Mouse (Mus musculus): ENCODE measurements around the gene Sgms1. TPM values are rescaled to one million over a fixed set of nuclear protein-coding genes. Genes with fewer than 3 reads are reported as not detected.

Gene Sgms1
- polyA plus RNA-seq, 1 experiment from 2014 or later, result 43.0 TPM

DNA sequence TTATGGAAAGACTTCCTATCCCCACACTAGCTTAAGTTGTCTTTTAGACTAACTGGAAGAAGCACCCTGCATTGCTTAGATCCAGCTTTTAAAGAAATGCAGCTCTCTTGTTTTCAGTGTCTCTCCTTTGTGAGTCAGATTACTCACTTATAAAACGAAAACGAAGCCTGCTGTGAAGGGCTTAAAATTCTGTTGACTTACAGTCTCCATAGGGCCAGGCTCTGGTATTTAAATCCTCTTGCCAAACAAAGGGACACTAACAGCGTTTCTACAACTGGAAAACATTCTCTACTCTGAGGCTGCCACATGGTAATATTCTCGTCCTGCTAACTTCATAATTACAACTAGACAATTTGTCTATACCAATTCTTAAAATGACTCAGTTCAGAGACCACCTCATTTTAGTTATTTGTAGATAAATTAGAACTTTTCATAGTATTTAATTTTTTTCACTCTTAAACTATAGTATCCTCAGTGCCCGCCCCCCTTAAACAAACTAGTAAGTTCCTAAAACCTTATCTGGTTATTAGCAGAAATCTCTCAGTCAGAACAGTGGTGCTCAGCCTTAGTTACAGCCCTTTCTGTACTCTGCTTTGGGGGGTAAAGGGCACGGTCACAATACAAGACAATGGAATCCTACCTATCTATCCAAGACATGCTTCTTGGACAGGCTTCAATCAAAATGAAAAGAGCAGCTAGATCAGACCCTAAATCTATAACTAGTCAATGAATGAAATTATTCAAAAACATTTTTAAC, 133.9 kb downstream of the Sgms1 start:
- no peak for ATAC-seq (ENCODE audit: insufficient read depth, low FRiP score)
- H3K27me3 ChIP-seq (ENCODE audit: control insufficient read depth, insufficient read depth, low read length), result no peaks in the 10 kb centered on the region
- H3K27ac ChIP-seq (ENCODE audit: low read length), result no peak overlapping the region
- H3K4me3 ChIP-seq (replicated peaks; ENCODE audit: low read length), result no peak overlapping the region
- H3K9me3 ChIP-seq (replicated peaks; ENCODE audit: control insufficient read depth, low read length), result no peaks in the 10 kb centered on the region
- H3K4me1 ChIP-seq (ENCODE audit: control insufficient read depth, insufficient read depth, low read length), result no peaks in the 10 kb centered on the region; the same call in 1 of the 2 replicates
- no peaks in the 10 kb centered on the region for H3K36me3 ChIP-seq (ENCODE audit: control insufficient read depth, insufficient read depth, low read length)
- H3K4me2 ChIP-seq (ENCODE audit: low read depth, low read length), result no peak overlapping the region
- H3K9ac ChIP-seq (ENCODE audit: low read length), result no peak overlapping the region
- WGBS, result 56% methylated on average over 6 of the region's 6 CpGs

DNA sequence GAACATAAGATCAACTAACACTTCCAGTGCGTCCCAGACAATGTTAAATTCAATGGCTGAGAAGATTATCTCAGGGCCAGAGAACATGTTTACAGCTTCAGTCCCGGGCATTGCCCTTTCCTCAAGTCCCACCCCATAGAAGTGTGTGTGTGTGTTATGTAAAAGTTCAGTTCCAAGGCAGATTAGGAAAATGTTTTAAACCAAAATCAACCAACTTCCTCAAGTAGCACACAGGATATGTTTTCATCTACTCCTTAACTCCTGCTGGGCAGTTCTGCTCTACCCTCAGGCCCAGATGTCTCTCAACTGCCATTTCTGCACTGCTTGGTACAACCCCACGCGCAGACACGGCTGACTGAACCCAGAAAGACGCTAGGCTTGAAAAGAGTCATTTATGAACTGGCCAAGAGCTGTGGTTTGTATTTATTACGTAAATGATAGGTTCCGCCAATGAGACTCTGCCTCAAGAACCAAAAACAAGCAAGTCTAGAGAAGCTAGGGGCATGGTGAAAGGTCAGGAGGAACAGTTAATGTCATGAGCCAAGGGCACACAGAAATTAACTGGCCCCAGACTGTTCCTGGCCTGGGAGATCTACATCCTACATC, 134.7 kb downstream of the Sgms1 start:
- 65% methylated on average over 8 of the region's 8 CpGs for WGBS

DNA sequence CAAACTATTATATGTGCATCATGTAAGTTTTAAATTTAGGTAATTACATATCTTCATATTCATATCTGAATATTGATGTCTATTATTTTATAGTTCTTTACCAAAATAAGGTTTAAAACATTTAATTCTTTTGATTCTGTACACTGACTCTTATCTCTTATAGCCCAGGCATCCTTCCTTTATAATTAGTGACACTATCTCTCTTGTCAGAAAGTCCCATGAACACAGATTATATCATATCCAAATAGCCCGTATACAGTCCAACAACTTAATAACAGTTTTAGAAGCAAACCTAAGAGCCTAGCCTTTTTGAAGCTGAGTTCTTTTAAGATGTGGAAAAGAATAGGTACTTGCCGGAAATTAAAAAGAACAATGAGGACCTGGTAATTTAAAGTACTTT, 135.3 kb downstream of the Sgms1 start:
- H3K27me3 ChIP-seq (ENCODE audit: control insufficient read depth, insufficient read depth, low read length), result no peaks in the 10 kb centered on the region
- WGBS, result 86% methylated on average over 2 of the region's 2 CpGs
- H3K9ac ChIP-seq (ENCODE audit: low read length), result no peak overlapping the region
- H3K4me1 ChIP-seq (ENCODE audit: control insufficient read depth, insufficient read depth, low read length), result no peaks in the 10 kb centered on the region; the same call in 1 of the 2 replicates
- no peaks in the 10 kb centered on the region for H3K9me3 ChIP-seq (replicated peaks; ENCODE audit: control insufficient read depth, low read length)
- H3K4me2 ChIP-seq (ENCODE audit: low read depth, low read length), result no peak overlapping the region
- no peak overlapping the region for H3K4me3 ChIP-seq (replicated peaks; ENCODE audit: low read length)
- no peaks in the 10 kb centered on the region for H3K36me3 ChIP-seq (ENCODE audit: control insufficient read depth, insufficient read depth, low read length)
- H3K27ac ChIP-seq (ENCODE audit: low read length), result no peak overlapping the region
- ATAC-seq (ENCODE audit: insufficient read depth, low FRiP score), result no peak

More for the DNA sequence above, 134.7 kb downstream of the Sgms1 start:
- Histone ChIP-seq H3K27ac (ENCODE audit: low read length) (0 out of 2 replicates have a peak overlapping the region, but pooled peaks have one; percentile 2), H3K9ac (ENCODE audit: low read length) (no peak overlapping the region), H3K4me2 (ENCODE audit: low read depth, low read length) (no peak overlapping the region), H3K27me3 (ENCODE audit: control insufficient read depth, insufficient read depth, low read length) (no peaks in the 10 kb centered on the region), H3K9me3 (replicated peaks; ENCODE audit: control insufficient read depth, low read length) (no peaks in the 10 kb centered on the region), H3K36me3 (ENCODE audit: control insufficient read depth, insufficient read depth, low read length) (no peaks in the 10 kb centered on the region), H3K4me1 (ENCODE audit: control insufficient read depth, insufficient read depth, low read length) (no peaks in the 10 kb centered on the region; the same call in 1 of the 2 replicates), H3K4me3 (replicated peaks; ENCODE audit: low read length) (no peak overlapping the region)
- ATAC-seq (ENCODE audit: insufficient read depth, low FRiP score), result no peak

DNA sequence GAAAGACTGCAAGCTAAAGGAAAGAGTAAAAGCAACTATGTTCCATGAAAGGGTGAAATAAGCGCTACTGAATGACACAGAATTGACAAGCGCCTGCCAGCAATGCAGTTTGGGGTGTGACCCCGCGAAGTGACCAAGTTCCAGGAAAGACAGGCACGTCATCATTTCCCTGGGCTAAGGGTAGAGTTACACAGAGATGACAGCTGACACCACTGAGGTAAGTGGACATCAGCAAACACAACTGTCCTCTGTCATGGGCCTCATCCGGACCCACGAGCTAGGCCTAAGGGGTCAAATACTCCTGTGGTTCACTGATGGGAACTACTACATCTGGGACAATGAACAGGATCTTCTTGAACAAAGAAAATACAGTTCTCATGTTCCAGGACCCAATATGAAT, 136.5 kb downstream of the Sgms1 start:
- Histone ChIP-seq H3K27ac (ENCODE audit: low read length) (no peak overlapping the region), H3K4me2 (ENCODE audit: low read depth, low read length) (no peak overlapping the region), H3K9me3 (replicated peaks; ENCODE audit: control insufficient read depth, low read length) (no peaks in the 10 kb centered on the region), H3K4me1 (ENCODE audit: control insufficient read depth, insufficient read depth, low read length) (no peaks in the 10 kb centered on the region; the same call in 1 of the 2 replicates), H3K9ac (ENCODE audit: low read length) (no peak overlapping the region), H3K36me3 (ENCODE audit: control insufficient read depth, insufficient read depth, low read length) (no peaks in the 10 kb centered on the region), H3K4me3 (replicated peaks; ENCODE audit: low read length) (no peak overlapping the region), H3K27me3 (ENCODE audit: control insufficient read depth, insufficient read depth, low read length) (no peaks in the 10 kb centered on the region)
- 80% methylated on average over 7 of the region's 7 CpGs for WGBS
- ATAC-seq (ENCODE audit: insufficient read depth, low FRiP score), result no peak

DNA sequence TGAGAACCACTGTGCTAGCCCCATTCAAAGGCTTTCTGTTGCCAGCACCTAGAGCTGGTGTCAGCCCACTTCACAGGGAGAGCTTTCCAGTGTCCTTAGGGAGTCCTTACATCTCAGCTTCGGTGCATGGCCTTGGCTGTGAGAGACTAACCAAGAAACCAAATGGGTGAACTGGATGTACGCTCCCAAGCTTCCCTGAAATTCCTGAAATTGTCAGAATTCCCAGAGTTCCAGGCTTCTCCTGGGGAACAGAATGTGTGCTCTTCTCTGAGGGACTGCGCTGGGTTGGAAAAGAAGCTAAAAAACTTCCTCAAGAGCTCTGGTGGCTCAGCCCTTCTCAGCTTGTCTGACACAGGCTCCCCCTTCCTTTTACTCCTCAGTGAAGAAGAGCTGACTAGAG, 137.1 kb downstream of the Sgms1 start:
- Histone ChIP-seq H3K9me3 (replicated peaks; ENCODE audit: control insufficient read depth, low read length) (no peaks in the 10 kb centered on the region), H3K4me2 (ENCODE audit: low read depth, low read length) (no peak overlapping the region), H3K4me1 (ENCODE audit: control insufficient read depth, insufficient read depth, low read length) (no peaks in the 10 kb centered on the region; the same call in 1 of the 2 replicates), H3K36me3 (ENCODE audit: control insufficient read depth, insufficient read depth, low read length) (no peaks in the 10 kb centered on the region), H3K27ac (ENCODE audit: low read length) (no peak overlapping the region), H3K9ac (ENCODE audit: low read length) (no peak overlapping the region), H3K4me3 (replicated peaks; ENCODE audit: low read length) (no peak overlapping the region), H3K27me3 (ENCODE audit: control insufficient read depth, insufficient read depth, low read length) (no peaks in the 10 kb centered on the region)
- 64% methylated on average over 3 of the region's 3 CpGs for WGBS
- ATAC-seq (ENCODE audit: insufficient read depth, low FRiP score), result no peak

DNA sequence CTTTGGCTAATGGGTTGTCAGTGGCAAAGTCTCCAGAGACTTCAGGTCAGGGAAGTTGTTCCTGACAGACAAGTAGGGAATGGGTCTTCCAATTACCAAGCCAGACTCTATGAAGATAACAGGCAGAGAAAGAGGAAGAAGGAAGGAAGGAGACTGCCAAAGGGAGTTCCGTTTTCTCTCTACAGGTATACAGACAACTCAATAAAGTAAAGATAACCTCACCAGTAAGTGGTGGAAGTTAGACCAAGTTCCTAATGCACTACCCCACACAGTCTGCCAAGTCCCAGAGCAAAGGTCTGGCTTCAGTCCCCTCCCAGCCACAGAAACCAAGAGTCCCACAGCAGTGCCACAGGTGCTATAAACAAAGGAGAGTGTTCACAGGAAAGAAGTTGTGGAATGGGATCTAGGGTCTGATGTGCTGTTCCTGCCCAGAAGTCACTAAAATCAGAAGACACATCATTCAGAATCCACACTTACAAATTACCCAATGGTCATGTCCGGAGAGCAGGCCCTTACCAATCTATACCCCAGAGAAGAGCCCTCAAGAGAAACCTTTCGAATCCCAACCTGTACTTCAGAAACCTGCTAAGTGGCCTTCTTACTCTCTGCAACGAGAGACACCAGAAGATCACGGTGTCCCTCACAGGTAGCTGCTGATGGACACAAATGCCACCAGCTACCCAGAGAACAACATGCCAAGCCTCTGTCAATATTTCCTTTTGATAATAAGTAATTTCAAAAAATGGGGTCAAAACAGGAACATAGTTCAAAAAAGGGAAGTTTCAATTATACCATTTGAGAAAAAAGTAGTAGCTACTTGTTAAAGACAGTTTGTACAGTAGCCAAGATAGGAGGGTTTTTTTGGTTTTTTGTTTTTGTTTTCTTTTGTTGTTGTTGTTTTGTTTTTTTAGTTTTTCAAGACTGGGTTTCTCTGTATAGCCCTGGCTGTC, 140.1 kb downstream of the Sgms1 start:
- Histone ChIP-seq H3K9ac (ENCODE audit: low read length) (no peak overlapping the region), H3K9me3 (replicated peaks; ENCODE audit: control insufficient read depth, low read length) (no peaks in the 10 kb centered on the region), H3K4me1 (ENCODE audit: control insufficient read depth, insufficient read depth, low read length) (no peaks in the 10 kb centered on the region), H3K27ac (ENCODE audit: low read length) (no peak overlapping the region), H3K4me2 (ENCODE audit: low read depth, low read length) (no peak overlapping the region), H3K27me3 (ENCODE audit: control insufficient read depth, insufficient read depth, low read length) (no peaks in the 10 kb centered on the region), H3K4me3 (replicated peaks; ENCODE audit: low read length) (no peak overlapping the region), H3K36me3 (ENCODE audit: control insufficient read depth, insufficient read depth, low read length) (no peaks in the 10 kb centered on the region)
- ATAC-seq (ENCODE audit: insufficient read depth, low FRiP score), result no peak
- 88% methylated on average over 5 of the region's 5 CpGs for WGBS

DNA sequence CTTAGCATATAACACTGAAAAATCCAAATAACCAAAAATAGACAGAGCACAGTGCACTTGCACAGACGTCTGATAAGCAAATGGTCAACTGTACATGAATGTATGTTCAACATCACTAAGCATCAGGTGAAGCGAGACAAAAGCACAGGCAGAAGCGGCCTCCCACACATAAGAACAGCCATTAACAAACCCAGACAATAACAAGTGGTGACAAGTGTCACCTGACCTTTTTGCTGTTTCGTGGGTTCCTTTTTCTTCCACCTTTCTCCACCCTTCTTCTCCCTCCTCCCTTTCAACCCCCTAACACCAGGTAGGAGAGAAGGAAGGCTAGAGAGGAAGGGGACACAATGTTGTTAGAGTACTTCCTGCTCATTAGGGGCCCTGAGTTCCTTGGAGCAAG, 144.6 kb downstream of the Sgms1 start:
- Histone ChIP-seq H3K27me3 (ENCODE audit: control insufficient read depth, insufficient read depth, low read length) (no peaks in the 10 kb centered on the region), H3K9ac (ENCODE audit: low read length) (no peak overlapping the region), H3K4me3 (replicated peaks; ENCODE audit: low read length) (no peak overlapping the region), H3K9me3 (replicated peaks; ENCODE audit: control insufficient read depth, low read length) (no peaks in the 10 kb centered on the region), H3K4me1 (ENCODE audit: control insufficient read depth, insufficient read depth, low read length) (no peaks in the 10 kb centered on the region), H3K27ac (ENCODE audit: low read length) (no peak overlapping the region), H3K36me3 (ENCODE audit: control insufficient read depth, insufficient read depth, low read length) (no peaks in the 10 kb centered on the region), H3K4me2 (ENCODE audit: low read depth, low read length) (no peak overlapping the region)
- no peak for ATAC-seq (ENCODE audit: insufficient read depth, low FRiP score)
- 52% methylated on average over 4 of the region's 4 CpGs for WGBS

DNA sequence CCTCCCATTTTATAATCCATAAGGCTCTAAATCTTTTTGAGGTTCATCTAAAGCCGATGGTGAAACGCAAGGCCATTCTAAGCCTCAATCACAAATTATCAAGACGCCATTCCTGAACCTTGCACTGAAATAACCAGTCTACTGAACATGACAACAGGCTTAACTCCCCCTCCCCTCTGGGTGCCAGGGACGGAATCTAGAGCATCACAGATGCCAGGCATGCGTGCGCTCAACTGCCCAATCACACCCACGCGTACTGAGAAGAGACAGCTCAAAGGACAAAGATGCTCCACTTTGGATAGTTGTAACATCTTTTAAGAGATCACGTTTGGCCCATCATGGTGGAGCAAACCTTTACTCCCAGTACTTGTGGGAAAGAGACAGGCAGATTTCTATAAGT, 146.3 kb downstream of the Sgms1 start:
- WGBS, result 91% methylated on average over 9 of the region's 9 CpGs
- H3K36me3 ChIP-seq (ENCODE audit: control insufficient read depth, insufficient read depth, low read length), result no peaks in the 10 kb centered on the region
- H3K9me3 ChIP-seq (replicated peaks; ENCODE audit: control insufficient read depth, low read length), result no peaks in the 10 kb centered on the region
- H3K4me2 ChIP-seq (ENCODE audit: low read depth, low read length), result no peak overlapping the region
- H3K9ac ChIP-seq (ENCODE audit: low read length), result no peak overlapping the region
- H3K4me1 ChIP-seq (ENCODE audit: control insufficient read depth, insufficient read depth, low read length), result peaks cover 10% of the 10 kb centered on the region; the same call in 1 of the 2 replicates
- no peak overlapping the region for H3K27ac ChIP-seq (ENCODE audit: low read length)
- H3K27me3 ChIP-seq (ENCODE audit: control insufficient read depth, insufficient read depth, low read length), result no peaks in the 10 kb centered on the region
- ATAC-seq (ENCODE audit: insufficient read depth, low FRiP score), result no peak
- no peak overlapping the region for H3K4me3 ChIP-seq (replicated peaks; ENCODE audit: low read length)
